Mouse (Mus musculus): ENCODE results near the gene Arl5c. TPM values are rescaled to one million over a fixed set of nuclear protein-coding genes. Genes with fewer than 3 reads are reported as not detected.
"Not testable (repeated sequence)": the region's sequence is repeated elsewhere in the genome, so short reads cannot be mapped to it uniquely, and the experiment has no call there.

Gene Arl5c
- polyA plus RNA-seq, 1 experiment: 2.8 TPM

GRCm38 (mm10) chr11:97947426-97947825 is 48.6 kb downstream of the Arl5c start:
- H3K27ac ChIP-seq (ENCODE audit: insufficient read depth, low read length): 0 out of 2 replicates have a peak overlapping the region, but pooled peaks have one; percentile 16
- no peak for TF ChIP-seq POLR2A (IDR thresholded peaks at IDR 0.05; ENCODE audit: insufficient read depth, low read length)
- peak; percentile 47; the same call in 1 of the 2 replicates for TF ChIP-seq EP300 (IDR thresholded peaks at IDR 0.05; ENCODE audit: insufficient read depth, low read depth, low read length)
- TF ChIP-seq CTCF (IDR thresholded peaks at IDR 0.05; ENCODE audit: low read depth, low read length): peak; percentile 86
- H3K27me3 ChIP-seq (ENCODE audit: control insufficient read depth, insufficient read depth, low read length, poor library complexity, severe bottlenecking): no peaks in the 10 kb centered on the region
- H3K36me3 ChIP-seq (ENCODE audit: control insufficient read depth, insufficient read depth, low read length, poor library complexity, severe bottlenecking): no peaks in the 10 kb centered on the region
- 0 out of 2 replicates have a peak overlapping the region, but pooled peaks have one; percentile 12 for H3K9ac ChIP-seq (ENCODE audit: low read depth, poor library complexity, severe bottlenecking)
- no peaks in the 10 kb centered on the region for H3K9me3 ChIP-seq (replicated peaks; ENCODE audit: control insufficient read depth, insufficient read depth, low read length, poor library complexity, severe bottlenecking)
- H3K4me3 ChIP-seq (ENCODE audit: low read depth, low read length): no peak overlapping the region
- H3K4me1 ChIP-seq (ENCODE audit: control insufficient read depth, insufficient read depth, low read length): no peaks in the 10 kb centered on the region

DNA sequence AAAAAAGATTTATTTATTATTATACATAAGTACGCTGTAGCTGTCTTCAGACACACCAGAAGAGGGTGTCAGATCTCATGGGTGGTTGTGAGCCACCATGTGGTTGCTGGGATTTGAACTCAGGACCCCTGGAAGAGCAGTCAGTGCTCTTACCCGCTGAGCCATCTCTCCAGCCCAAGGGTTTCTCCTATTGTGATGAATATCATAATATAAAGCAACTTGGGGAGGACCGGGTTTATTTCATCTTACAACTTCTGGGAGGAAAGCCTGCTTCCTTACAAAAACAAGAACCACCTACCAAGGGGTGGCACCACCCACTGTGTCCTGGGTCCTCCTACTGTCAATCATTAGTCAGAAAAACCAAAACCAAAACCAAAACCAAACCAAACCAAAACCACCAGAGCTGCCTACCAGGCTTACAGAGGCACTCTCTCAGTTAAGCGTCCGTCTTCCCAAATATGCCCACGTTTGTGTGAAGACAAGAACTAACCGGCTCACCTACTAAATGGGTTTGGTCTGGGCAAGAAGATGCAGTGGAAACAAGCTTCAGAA is 50.2 kb downstream of the Arl5c start:
- H3K27me3 ChIP-seq (ENCODE audit: control insufficient read depth, insufficient read depth, low read length, poor library complexity, severe bottlenecking); H3K27ac ChIP-seq (ENCODE audit: insufficient read depth, low read length); H3K4me1 ChIP-seq (ENCODE audit: control insufficient read depth, insufficient read depth, low read length); H3K4me3 ChIP-seq (ENCODE audit: low read depth, low read length); H3K9ac ChIP-seq (ENCODE audit: low read depth, poor library complexity, severe bottlenecking); H3K9me3 ChIP-seq (replicated peaks; ENCODE audit: control insufficient read depth, insufficient read depth, low read length, poor library complexity, severe bottlenecking); H3K36me3 ChIP-seq (ENCODE audit: control insufficient read depth, insufficient read depth, low read length, poor library complexity, severe bottlenecking): not testable (repeated sequence)

GRCm38 (mm10) chr11:97945031-97945430 is 51.0 kb downstream of the Arl5c start:
- Histone ChIP-seq H3K4me3 (ENCODE audit: low read depth, low read length) (no peak overlapping the region), H3K9me3 (replicated peaks; ENCODE audit: control insufficient read depth, insufficient read depth, low read length, poor library complexity, severe bottlenecking) (no peaks in the 10 kb centered on the region), H3K27ac (ENCODE audit: insufficient read depth, low read length) (no peak overlapping the region), H3K36me3 (ENCODE audit: control insufficient read depth, insufficient read depth, low read length, poor library complexity, severe bottlenecking) (no peaks in the 10 kb centered on the region), H3K4me1 (ENCODE audit: control insufficient read depth, insufficient read depth, low read length) (peaks cover 4% of the 10 kb centered on the region), H3K27me3 (ENCODE audit: control insufficient read depth, insufficient read depth, low read length, poor library complexity, severe bottlenecking) (no peaks in the 10 kb centered on the region), H3K9ac (ENCODE audit: low read depth, poor library complexity, severe bottlenecking) (no peak overlapping the region)
- TF ChIP-seq CTCF (IDR thresholded peaks at IDR 0.05; ENCODE audit: low read depth, low read length) (no peak), EP300 (IDR thresholded peaks at IDR 0.05; ENCODE audit: insufficient read depth, low read depth, low read length) (no peak), POLR2A (IDR thresholded peaks at IDR 0.05; ENCODE audit: insufficient read depth, low read length) (no peak)

GRCm38 (mm10) chr11:97943256-97943655 is 52.7 kb downstream of the Arl5c start:
- Histone ChIP-seq H3K27me3 (ENCODE audit: control insufficient read depth, insufficient read depth, low read length, poor library complexity, severe bottlenecking) (no peaks in the 10 kb centered on the region), H3K4me3 (ENCODE audit: low read depth, low read length) (no peak overlapping the region), H3K9me3 (replicated peaks; ENCODE audit: control insufficient read depth, insufficient read depth, low read length, poor library complexity, severe bottlenecking) (no peaks in the 10 kb centered on the region), H3K27ac (ENCODE audit: insufficient read depth, low read length) (no peak overlapping the region), H3K4me1 (ENCODE audit: control insufficient read depth, insufficient read depth, low read length) (peaks cover 4% of the 10 kb centered on the region), H3K9ac (ENCODE audit: low read depth, poor library complexity, severe bottlenecking) (no peak overlapping the region), H3K36me3 (ENCODE audit: control insufficient read depth, insufficient read depth, low read length, poor library complexity, severe bottlenecking) (no peaks in the 10 kb centered on the region)
- no peak for TF ChIP-seq EP300 (IDR thresholded peaks at IDR 0.05; ENCODE audit: insufficient read depth, low read depth, low read length)
- no peak for TF ChIP-seq CTCF (IDR thresholded peaks at IDR 0.05; ENCODE audit: low read depth, low read length)

DNA sequence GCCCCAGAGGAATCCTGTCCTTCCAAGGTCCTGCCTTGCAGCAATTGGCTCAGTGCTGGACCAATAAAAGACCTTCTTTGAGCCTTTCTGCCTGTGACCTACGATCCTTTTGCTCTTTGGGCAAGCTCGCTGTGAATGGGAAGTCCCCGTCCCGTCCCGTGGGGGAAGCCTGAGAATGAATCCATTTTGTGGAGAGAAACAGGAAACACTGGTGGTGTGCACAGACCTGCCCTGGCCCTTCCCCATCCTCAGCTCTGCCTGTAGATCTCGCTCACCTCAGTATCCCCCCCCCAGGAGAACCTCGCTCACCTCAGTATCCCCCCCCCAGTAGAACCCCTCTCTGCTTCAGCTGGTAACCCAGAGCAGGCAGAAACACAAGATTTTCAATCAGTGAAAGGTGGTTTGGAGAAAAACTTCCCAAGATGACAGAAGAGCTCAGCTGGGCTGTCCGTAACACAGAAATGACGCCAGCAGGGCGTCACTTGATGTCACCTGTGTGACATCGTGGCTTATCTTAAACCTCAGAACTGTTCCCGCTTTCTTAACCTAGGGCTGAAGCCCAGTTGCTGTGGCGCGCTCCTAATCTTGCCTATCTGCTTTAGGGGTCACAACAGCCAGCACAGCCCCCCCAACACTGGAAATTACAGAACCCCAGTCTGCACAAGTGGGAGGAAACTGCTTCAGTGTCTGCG is 53.4 kb downstream of the Arl5c start:
- no peak for TF ChIP-seq CTCF (IDR thresholded peaks at IDR 0.05; ENCODE audit: low read depth, low read length)
- no peak for TF ChIP-seq EP300 (IDR thresholded peaks at IDR 0.05; ENCODE audit: insufficient read depth, low read depth, low read length)
- no peak for TF ChIP-seq POLR2A (IDR thresholded peaks at IDR 0.05; ENCODE audit: insufficient read depth, low read length)

More for the DNA sequence above, 53.4 kb downstream of the Arl5c start:
- H3K9me3 ChIP-seq (replicated peaks; ENCODE audit: control insufficient read depth, insufficient read depth, low read length, poor library complexity, severe bottlenecking): no peaks in the 10 kb centered on the region
- H3K9ac ChIP-seq (ENCODE audit: low read depth, poor library complexity, severe bottlenecking): no peak overlapping the region
- no peaks in the 10 kb centered on the region for H3K36me3 ChIP-seq (ENCODE audit: control insufficient read depth, insufficient read depth, low read length, poor library complexity, severe bottlenecking)
- H3K27ac ChIP-seq (ENCODE audit: insufficient read depth, low read length): no peak overlapping the region
- no peak overlapping the region for H3K4me3 ChIP-seq (ENCODE audit: low read depth, low read length)
- peaks cover 4% of the 10 kb centered on the region for H3K4me1 ChIP-seq (ENCODE audit: control insufficient read depth, insufficient read depth, low read length)
- no peaks in the 10 kb centered on the region for H3K27me3 ChIP-seq (ENCODE audit: control insufficient read depth, insufficient read depth, low read length, poor library complexity, severe bottlenecking)

Other genes starting within 250 kb of the Arl5c start
- gene Cwc25, start 229.6 kb downstream of the Arl5c start, polyA plus RNA-seq (2011; ENCODE audit: insufficient read depth, insufficient read length, low read depth, missing spikeins): 14.5 and 16.9 TPM in 2 replicates
- gene 1700001P01Rik, start 220.3 kb downstream of the Arl5c start, polyA plus RNA-seq (2011; ENCODE audit: insufficient read depth, insufficient read length, low read depth, missing spikeins): 0.99 TPM in 1 of 2 replicates, not detected in the other
- 777 and 842 TPM in 2 replicates for gene Rpl23, start 213.7 kb downstream of the Arl5c start, polyA plus RNA-seq (2011; ENCODE audit: insufficient read depth, insufficient read length, low read depth, missing spikeins)
- gene Lasp1, start 197.2 kb downstream of the Arl5c start, polyA plus RNA-seq (2011; ENCODE audit: insufficient read depth, insufficient read length, low read depth, missing spikeins): 228 and 231 TPM in 2 replicates
- gene B230217C12Rik, start 155.4 kb downstream of the Arl5c start, polyA plus RNA-seq (2011; ENCODE audit: insufficient read depth, insufficient read length, low read depth, missing spikeins): 2.8 and 3.4 TPM in 2 replicates
- gene Fbxo47, start 112.0 kb downstream of the Arl5c start, polyA plus RNA-seq (2011; ENCODE audit: insufficient read depth, insufficient read length, low read depth, missing spikeins): 2.5 and 2.8 TPM in 2 replicates
- gene Plxdc1, start 9.7 kb downstream of the Arl5c start, polyA plus RNA-seq (2011; ENCODE audit: insufficient read depth, insufficient read length, low read depth, missing spikeins): 3.0 and 3.3 TPM in 2 replicates
- 5.2 and 6.3 TPM in 2 replicates for gene Cacnb1, start 26.9 kb upstream of the Arl5c start, polyA plus RNA-seq (2011; ENCODE audit: insufficient read depth, insufficient read length, low read depth, missing spikeins)
- 2,020 and 2,244 TPM in 2 replicates for gene Rpl19, start 30.5 kb upstream of the Arl5c start, polyA plus RNA-seq (2011; ENCODE audit: insufficient read depth, insufficient read length, low read depth, missing spikeins)
- 5.6 and 9.6 TPM in 2 replicates for gene Stac2, start 57.3 kb upstream of the Arl5c start, polyA plus RNA-seq (2011; ENCODE audit: insufficient read depth, insufficient read length, low read depth, missing spikeins)
- gene Fbxl20, start 154.2 kb upstream of the Arl5c start, polyA plus RNA-seq (2011; ENCODE audit: insufficient read depth, insufficient read length, low read depth, missing spikeins): 44.5 and 45.8 TPM in 2 replicates
- 55.8 and 57.5 TPM in 2 replicates for gene Med1, start 197.1 kb upstream of the Arl5c start, polyA plus RNA-seq (2011; ENCODE audit: insufficient read depth, insufficient read length, low read depth, missing spikeins)
- 52.5 and 53.6 TPM in 2 replicates for gene Cdk12, start 206.9 kb upstream of the Arl5c start, polyA plus RNA-seq (2011; ENCODE audit: insufficient read depth, insufficient read length, low read depth, missing spikeins)

Measured in ES-Bruce4 (cell line).